Mouse (Mus musculus): ENCODE results near the gene Zfp367.

Gene Zfp367

GRCm38 (mm10) chr13:64153751-64154267 is 807 bp upstream of the Zfp367 start:
- peak; percentile 86 for DNase-seq

GRCm38 (mm10) chr13:64152671-64153082 is 325 bp downstream of the Zfp367 start:
- DNase-seq, result no peak

- DNase-seq, result peak; percentile 88
Measured at GRCm38 (mm10) chr13:64152241-64152669, 747 bp downstream of the Zfp367 start.

- DNase-seq, result no peak
Measured at GRCm38 (mm10) chr13:64150121-64150520, 2.9 kb downstream of the Zfp367 start.

- peak; percentile 75 for DNase-seq
Measured at GRCm38 (mm10) chr13:64129616-64130375, 23.2 kb downstream of the Zfp367 start.

GRCm38 (mm10) chr13:64128858-64129615 is 24.0 kb downstream of the Zfp367 start, which contains the start of gene Slc35d2:
Slc35d2 (minus strand) TSS chr13:64129368.
- peak; percentile 83 for DNase-seq

- DNase-seq, result no peak
Measured at GRCm38 (mm10) chr13:64126316-64126715, 26.7 kb downstream of the Zfp367 start.

- no peak for DNase-seq
Measured at GRCm38 (mm10) chr13:64124886-64125285, 28.1 kb downstream of the Zfp367 start.

GRCm38 (mm10) chr13:64123491-64124188 is 29.4 kb downstream of the Zfp367 start:
- no peak for DNase-seq

- no peak for DNase-seq
Measured at GRCm38 (mm10) chr13:64120760-64121159, 32.2 kb downstream of the Zfp367 start.

GRCm38 (mm10) chr13:64117442-64117841 is 35.6 kb downstream of the Zfp367 start:
- no peak for DNase-seq

GRCm38 (mm10) chr13:64110421-64110820 is 42.6 kb downstream of the Zfp367 start:
- DNase-seq, result no peak

- DNase-seq, result no peak
Measured at GRCm38 (mm10) chr13:64108381-64108850, 44.6 kb downstream of the Zfp367 start.

- DNase-seq, result no peak
Measured at GRCm38 (mm10) chr13:64107535-64107934, 45.5 kb downstream of the Zfp367 start.

- DNase-seq, result no peak
Measured at GRCm38 (mm10) chr13:64107105-64107504, 45.9 kb downstream of the Zfp367 start.

GRCm38 (mm10) chr13:64105690-64106089 is 47.3 kb downstream of the Zfp367 start:
- DNase-seq, result peak; percentile 20

GRCm38 (mm10) chr13:64100186-64100585 is 52.8 kb downstream of the Zfp367 start:
- peak; percentile 42 for DNase-seq

- peak; percentile 27 for DNase-seq
Measured at GRCm38 (mm10) chr13:64098992-64099391, 54.0 kb downstream of the Zfp367 start.

GRCm38 (mm10) chr13:64093341-64093740 is 59.7 kb downstream of the Zfp367 start:
- peak; percentile 82 for DNase-seq

GRCm38 (mm10) chr13:64092752-64093151 is 60.2 kb downstream of the Zfp367 start:
- no peak for DNase-seq

GRCm38 (mm10) chr13:64092141-64092540 is 60.9 kb downstream of the Zfp367 start:
- no peak for DNase-seq

GRCm38 (mm10) chr13:64091006-64091405 is 62.0 kb downstream of the Zfp367 start:
- no peak for DNase-seq

- no peak for DNase-seq
Measured at GRCm38 (mm10) chr13:64090278-64090677, 62.7 kb downstream of the Zfp367 start.
